Mouse (Mus musculus) midbrain, embryonic 16.5 days (tissue): Measurements from ENCODE around the gene Krt24. TPM values are rescaled to one million over a fixed set of nuclear protein-coding genes. Genes with fewer than 3 reads are reported as not detected.
A peak's percentile ranks its signal among the peaks of the same experiment; 100 is the strongest.
"Not testable (repeated sequence)": the region's sequence is repeated elsewhere in the genome, so short reads cannot be mapped to it uniquely, and the experiment has no call there.

Source experiments
- ATAC-seq: fragments of 200-750 bp; cut with Nextera tagmentation; 2 replicates; pipeline ENCODE4 v1.8.0; 2017; ENCODE audit warnings: moderate TSS enrichment
- H3K27ac ChIP-seq: fragments of 300-500 bp; sonication (generic); 2 replicates; pipeline ENCODE4 v1.5.1; 2014; ENCODE audit warnings: mild to moderate bottlenecking, low read length, mixed read lengths
- H3K27me3 ChIP-seq: fragments of 300-500 bp; sonication (generic); 2 replicates; pipeline ENCODE4 v1.6.1; 2014; ENCODE audit warnings: low read depth, low read length, mixed read lengths; ENCODE audit not compliant: control insufficient read depth, insufficient read depth
- H3K36me3 ChIP-seq: fragments of 300-500 bp; sonication (generic); 2 replicates; pipeline ENCODE4 v1.6.1; 2014; ENCODE audit warnings: mild to moderate bottlenecking, low read length, moderate library complexity, mixed read lengths; ENCODE audit not compliant: control insufficient read depth, insufficient read depth
- H3K4me1 ChIP-seq: fragments of 300-500 bp; sonication (generic); 2 replicates; pipeline ENCODE4 v1.6.1; 2014; ENCODE audit warnings: mild to moderate bottlenecking, low read length, mixed read lengths; ENCODE audit not compliant: control insufficient read depth, insufficient read depth
- H3K4me2 ChIP-seq: fragments of 300-500 bp; sonication (generic); 2 replicates; pipeline ENCODE4 v1.6.1; 2014; ENCODE audit warnings: mild to moderate bottlenecking, low read length, mixed read lengths
- H3K4me3 ChIP-seq: fragments of 300-500 bp; sonication (generic); 2 replicates; pipeline ENCODE4 v1.5.1; 2014; ENCODE audit warnings: low read depth, mild to moderate bottlenecking, low read length, moderate library complexity, mixed read lengths
- H3K9ac ChIP-seq: fragments of 300-500 bp; sonication (generic); 2 replicates; pipeline ENCODE4 v1.6.1; 2014; ENCODE audit warnings: low read depth, low read length, mixed read lengths
- H3K9me3 ChIP-seq: fragments of 300-500 bp; sonication (generic); replicated peaks from 2 replicates; pipeline ENCODE4 v1.6.1; 2014; ENCODE audit warnings: mild to moderate bottlenecking, low read length, mixed read lengths; ENCODE audit not compliant: control insufficient read depth, poor library complexity, severe bottlenecking
- WGBS: fragments of 180-500 bp; shearing (Covaris S2); extraction: QIAGEN DNeasy Blood & Tissue Kit; methylation state at CpG from one replicate; pipeline ENCODE4 v1.1.7; 2014; 5-methylcytosine and 5-hydroxymethylcytosine counted together
- polyA plus RNA-seq: library from polyadenylated mRNA; unstranded; fragments of >200 nt; fragmentation: Nextera tagmentation; extraction: Ambion mirVana; gene quantifications from 2 replicates; pipeline ENCODE4 v1.2.1, GENCODE M21; 2015

The Krt24 gene
- polyA plus RNA-seq, 1 experiment from 2014 or later = not detected

DNA sequence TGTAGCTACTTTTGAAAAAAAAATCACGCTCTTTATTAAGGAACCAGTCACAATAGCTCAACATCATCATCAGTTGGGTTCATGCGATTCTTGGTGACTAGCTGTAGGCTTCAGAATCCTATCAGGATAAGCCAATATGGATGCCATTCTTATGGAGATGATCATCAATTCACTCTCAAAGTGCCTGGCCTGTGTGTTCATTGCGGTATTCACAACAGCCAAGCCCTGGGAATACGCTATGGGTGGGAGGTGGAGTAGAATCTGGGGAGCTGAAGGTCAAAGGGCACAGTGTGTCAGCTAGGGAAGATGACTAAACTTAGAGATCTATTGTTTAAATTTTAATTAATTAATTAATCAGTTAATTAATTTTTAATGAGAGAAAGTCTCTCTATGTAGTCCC, 37.1 kb downstream of the Krt24 start:
- Histone ChIP-seq H3K27ac (no peak overlapping the region), H3K4me1 (no peaks in the 10 kb centered on the region), H3K9ac (no peak overlapping the region), H3K4me2 (no peak overlapping the region), H3K4me3 (no peak overlapping the region), H3K9me3 (no peaks in the 10 kb centered on the region), H3K36me3 (no peaks in the 10 kb centered on the region), H3K27me3 (no peaks in the 10 kb centered on the region)
- 94% methylated on average over 4 of the region's 4 CpGs for WGBS
- ATAC-seq = no peak

DNA sequence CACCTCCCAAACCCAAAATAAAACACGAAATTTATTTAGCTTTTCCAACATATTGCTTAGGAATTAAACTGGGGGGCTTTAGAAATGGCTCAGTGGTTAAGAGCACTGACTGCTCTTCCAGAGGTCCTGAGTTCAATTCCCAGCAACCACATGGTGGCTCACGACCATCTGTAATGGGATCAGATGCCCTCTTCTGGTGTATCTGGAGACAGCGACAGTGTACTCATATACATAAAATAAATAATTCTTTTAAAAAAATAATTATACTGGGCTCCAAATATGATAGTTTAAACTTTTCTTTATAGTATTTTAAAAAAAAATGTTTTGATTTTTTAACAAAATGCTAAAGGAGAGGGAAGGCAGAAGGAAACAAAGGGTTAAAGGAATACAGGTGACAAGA, 40.5 kb downstream of the Krt24 start:
- not testable (repeated sequence) for H3K9me3 ChIP-seq, H3K4me3 ChIP-seq, H3K9ac ChIP-seq, H3K36me3 ChIP-seq, H3K27ac ChIP-seq, H3K4me2 ChIP-seq, ATAC-seq, H3K27me3 ChIP-seq, H3K4me1 ChIP-seq
- WGBS = 41% methylated on average over 3 of the region's 3 CpGs

DNA sequence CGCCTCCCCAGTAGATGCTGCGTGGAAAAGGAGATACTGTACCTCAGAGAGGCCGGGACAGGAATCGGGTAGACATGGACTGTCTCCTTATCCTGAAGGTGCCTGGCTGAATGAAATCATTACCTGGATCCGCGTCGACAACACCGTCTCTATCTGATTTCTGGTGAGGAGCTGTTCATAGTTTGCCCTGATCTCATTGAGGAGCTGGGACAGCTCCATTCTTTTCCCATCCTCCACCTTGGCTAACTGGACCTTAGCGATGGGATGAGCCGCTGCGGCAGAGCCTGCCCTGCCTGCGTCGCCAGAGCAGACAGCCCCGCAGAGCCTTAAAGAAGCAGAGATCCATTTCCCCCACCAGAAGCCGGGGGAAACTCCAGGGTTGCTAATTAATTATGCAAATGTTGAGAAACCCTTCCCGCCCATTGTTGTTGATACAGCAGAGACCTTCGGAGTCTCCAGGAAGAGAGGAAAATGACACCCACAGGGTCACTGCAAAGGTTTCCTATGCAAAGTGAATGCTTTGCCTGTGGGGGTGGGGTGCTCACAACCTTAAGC, 41.2 kb downstream of the Krt24 start, which contains the start of gene Krt222:
TSS of gene Krt222 (minus strand) at position 266 of the 555 bp plus-strand sequence.
- Histone ChIP-seq H3K4me2 (peak within 1 kb of the TSS; percentile 56), H3K9ac (peak within 1 kb of the TSS; percentile 60), H3K36me3 (no peaks in the 10 kb centered on the region), H3K4me1 (no peaks in the 10 kb centered on the region), H3K27ac (peak within 1 kb of the TSS; percentile 73), H3K4me3 (peak within 1 kb of the TSS; percentile 37), H3K27me3 (no peaks in the 10 kb centered on the region), H3K9me3 (no peaks in the 10 kb centered on the region)
- ATAC-seq = no peak; the same call in 1 of the 2 replicates
- whole genome bisulfite sequencing = 5% methylated on average over 17 of the region's 17 CpGs

DNA sequence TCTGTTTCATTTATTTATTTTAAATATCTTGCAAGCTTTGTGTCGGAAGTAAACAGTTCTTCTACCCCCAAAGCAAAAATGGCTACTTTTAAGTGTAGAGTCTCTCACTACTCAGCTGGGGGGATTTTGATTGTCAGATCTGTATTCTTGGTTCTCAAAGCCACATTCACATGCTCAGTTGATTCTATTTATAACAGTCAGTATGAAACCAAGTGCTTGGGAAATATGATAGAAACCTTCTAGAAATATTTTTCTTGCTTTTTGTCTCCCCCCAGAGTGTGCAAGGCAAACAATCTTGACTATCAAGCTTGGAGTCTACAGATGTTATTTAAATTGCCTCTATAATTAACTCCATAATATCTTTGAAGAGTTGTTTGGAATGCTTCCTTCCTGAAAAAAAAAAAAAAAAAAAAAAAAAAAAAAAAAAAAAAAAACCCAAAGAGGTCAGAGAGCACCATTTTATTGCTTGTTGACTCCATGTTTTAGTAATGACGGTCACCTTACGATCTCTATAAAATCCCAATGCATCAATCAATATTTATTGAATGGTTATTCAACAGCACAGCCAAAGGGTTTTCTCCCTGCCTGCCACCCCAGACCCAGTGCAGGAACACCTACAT, 41.8 kb downstream of the Krt24 start:
- Histone ChIP-seq H3K4me1 (no peaks in the 10 kb centered on the region), H3K27me3 (no peaks in the 10 kb centered on the region), H3K4me2 (peak overlapping the region; percentile 56), H3K4me3 (peak overlapping the region; percentile 37), H3K27ac (peak overlapping the region; percentile 73), H3K36me3 (no peaks in the 10 kb centered on the region), H3K9ac (peak overlapping the region; percentile 60), H3K9me3 (no peaks in the 10 kb centered on the region)
- WGBS = 72% methylated on average over 3 of the region's 3 CpGs
- no peak for ATAC-seq

DNA sequence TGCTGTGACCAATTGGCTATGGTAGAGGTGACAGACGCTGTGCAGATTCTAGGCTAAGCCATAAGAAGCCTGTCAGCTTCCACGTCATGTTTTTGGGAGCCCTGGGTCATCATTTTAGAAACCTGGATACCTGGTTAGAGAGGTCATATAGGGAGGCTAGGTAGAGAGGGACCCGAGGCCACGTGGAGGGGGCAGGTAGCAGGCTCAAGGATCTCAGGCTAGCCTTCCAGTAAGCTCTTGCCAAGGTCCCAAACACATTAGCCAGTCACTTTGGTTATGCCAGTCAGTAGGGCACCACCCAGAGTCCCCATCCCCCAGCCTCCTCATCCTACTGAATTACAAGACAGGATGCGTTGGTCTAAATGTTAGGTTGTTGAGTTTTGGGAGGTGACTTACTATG, 43.0 kb downstream of the Krt24 start:
- no peak for ATAC-seq
- WGBS = 78% methylated on average over 5 of the region's 5 CpGs
- H3K9me3 ChIP-seq = no peaks in the 10 kb centered on the region

DNA sequence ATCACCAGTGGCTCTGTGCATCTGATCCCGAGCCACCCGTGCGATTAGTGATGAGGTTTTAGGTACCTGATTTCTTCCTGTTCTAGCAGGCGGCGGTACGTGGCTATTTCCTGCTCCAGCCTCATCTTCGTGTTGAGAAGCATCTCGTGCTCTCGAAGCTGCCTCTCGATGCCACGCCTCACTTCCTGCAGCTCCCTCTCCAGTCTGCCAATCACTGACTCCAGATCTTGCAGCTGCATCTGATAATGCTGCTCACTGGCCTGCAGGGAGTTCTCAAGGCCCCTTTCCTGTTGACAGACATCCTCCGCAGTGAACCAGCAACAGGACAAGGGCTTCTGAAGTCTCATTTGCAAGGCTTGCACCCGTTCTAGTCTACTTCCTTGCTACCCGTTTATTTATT, 46.6 kb downstream of the Krt24 start:
- Histone ChIP-seq H3K36me3 (no peaks in the 10 kb centered on the region), H3K4me2 (no peak overlapping the region), H3K9ac (no peak overlapping the region), H3K4me3 (no peak overlapping the region), H3K27ac (no peak overlapping the region), H3K27me3 (no peaks in the 10 kb centered on the region), H3K9me3 (no peaks in the 10 kb centered on the region), H3K4me1 (no peaks in the 10 kb centered on the region)
- 71% methylated on average over 14 of the region's 14 CpGs for WGBS
- no peak for ATAC-seq

More for the DNA sequence above, 43.0 kb downstream of the Krt24 start:
- no peaks in the 10 kb centered on the region for H3K36me3 ChIP-seq
- H3K4me1 ChIP-seq = no peaks in the 10 kb centered on the region
- no peak overlapping the region for H3K4me2 ChIP-seq
- no peak overlapping the region for H3K27ac ChIP-seq
- H3K4me3 ChIP-seq = no peak overlapping the region
- no peak overlapping the region for H3K9ac ChIP-seq
- no peaks in the 10 kb centered on the region for H3K27me3 ChIP-seq

DNA sequence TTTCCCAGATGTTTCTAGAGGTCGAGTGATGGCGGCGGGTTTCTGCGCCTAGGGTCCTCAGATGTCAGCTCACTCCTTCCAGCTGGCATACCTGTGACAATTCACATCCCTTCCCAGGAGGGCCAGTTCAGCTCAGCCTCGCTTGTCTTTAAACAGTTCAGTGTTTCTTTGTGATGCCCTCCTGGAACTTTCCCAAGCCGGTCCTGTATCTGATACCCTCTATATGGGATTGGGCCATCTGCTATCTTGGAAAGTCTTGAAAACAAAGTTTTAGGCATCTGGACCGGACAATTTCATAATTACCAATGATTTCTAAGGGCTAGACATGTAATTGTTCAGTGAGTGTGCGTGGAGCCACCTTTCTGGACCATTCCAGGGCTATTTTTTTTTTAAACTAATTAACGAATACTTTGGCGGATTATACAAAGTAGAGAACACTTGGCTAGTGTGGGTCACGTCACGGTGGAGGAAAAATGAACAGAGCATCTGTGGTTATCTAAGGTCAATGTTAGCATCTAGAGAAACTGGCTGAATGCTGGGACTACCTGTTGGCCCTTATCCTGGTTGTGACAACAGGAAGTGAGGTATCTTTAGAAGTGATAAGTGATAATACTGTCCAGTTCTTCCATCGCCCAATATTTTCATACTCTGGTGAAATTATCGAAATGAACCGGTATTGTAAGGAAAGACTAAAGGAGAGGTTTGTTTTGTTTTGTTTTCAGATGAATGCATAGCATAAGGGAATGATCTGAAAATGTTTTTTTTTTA, 53.8 kb downstream of the Krt24 start:
- ATAC-seq = peak; percentile 49; the same call in 1 of the 2 replicates
- peak overlapping the region; percentile 99 for H3K27ac ChIP-seq
- H3K9me3 ChIP-seq = no peaks in the 10 kb centered on the region
- H3K4me3 ChIP-seq = peak overlapping the region; percentile 73
- peak overlapping the region; percentile 91 for H3K9ac ChIP-seq
- peak overlapping the region; percentile 84 for H3K4me2 ChIP-seq
- 27% methylated on average over 15 of the region's 15 CpGs for whole genome bisulfite sequencing
- H3K4me1 ChIP-seq = peaks cover 31% of the 10 kb centered on the region
- H3K36me3 ChIP-seq = peaks cover 1% of the 10 kb centered on the region; the same call in 1 of the 2 replicates
- H3K27me3 ChIP-seq = no peaks in the 10 kb centered on the region

DNA sequence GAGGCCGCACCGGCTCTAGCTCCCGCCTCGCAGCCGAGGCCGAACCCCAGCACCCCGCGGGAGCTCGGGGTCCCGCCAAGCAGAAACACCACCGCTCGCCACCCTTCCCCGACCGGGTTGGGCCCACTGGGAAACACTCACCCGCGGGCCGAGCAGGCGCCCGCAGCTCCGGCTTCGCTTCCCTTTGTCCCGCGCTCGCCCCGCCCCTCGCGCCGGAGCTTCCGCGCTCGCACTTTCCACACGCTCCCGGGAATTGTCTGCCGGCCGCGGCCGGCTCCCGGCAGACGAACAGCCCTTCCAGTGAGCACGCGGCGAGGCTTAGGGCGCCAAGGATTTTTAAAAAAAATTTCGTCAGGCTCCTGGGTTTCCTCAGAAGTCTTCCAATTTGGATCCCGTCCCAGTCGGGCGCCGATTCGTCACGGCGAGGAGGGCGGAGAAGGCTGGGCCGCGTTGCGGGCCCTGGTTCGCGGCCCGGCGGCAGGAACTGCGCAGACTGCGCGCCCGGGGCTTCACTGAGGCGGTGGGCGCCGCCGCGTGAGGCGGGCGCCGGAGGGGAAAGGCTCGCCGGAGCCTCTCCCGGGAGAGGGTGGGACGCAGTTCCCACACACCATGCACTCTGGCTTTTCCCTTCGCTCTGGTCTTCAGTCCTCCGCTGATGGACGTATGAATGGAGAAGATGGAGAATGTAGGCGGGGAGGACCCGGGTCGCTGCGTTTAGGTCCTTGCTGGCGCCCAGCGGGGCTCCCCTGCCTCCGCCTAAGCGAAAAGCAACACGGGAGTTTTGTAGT, 54.6 kb downstream of the Krt24 start, which contains the start of gene Smarce1:
TSS of gene Smarce1 (minus strand) at position 757 of the 788 bp plus-strand sequence.
- Histone ChIP-seq H3K36me3 (peaks cover 5% of the 10 kb centered on the region; the same call in 1 of the 2 replicates), H3K9me3 (no peaks in the 10 kb centered on the region), H3K27me3 (no peaks in the 10 kb centered on the region), H3K9ac (peak within 1 kb of the TSS; percentile 91), H3K4me3 (peak within 1 kb of the TSS; percentile 73), H3K4me1 (peaks cover 33% of the 10 kb centered on the region), H3K4me2 (peak within 1 kb of the TSS; percentile 84), H3K27ac (peak within 1 kb of the TSS; percentile 99)
- peak; percentile 91 for ATAC-seq
- under 1% methylated on average over 78 of the region's 87 CpGs for WGBS
